Mouse (Mus musculus): ENCODE data around the gene Prkcq.

The Prkcq gene

DNA sequence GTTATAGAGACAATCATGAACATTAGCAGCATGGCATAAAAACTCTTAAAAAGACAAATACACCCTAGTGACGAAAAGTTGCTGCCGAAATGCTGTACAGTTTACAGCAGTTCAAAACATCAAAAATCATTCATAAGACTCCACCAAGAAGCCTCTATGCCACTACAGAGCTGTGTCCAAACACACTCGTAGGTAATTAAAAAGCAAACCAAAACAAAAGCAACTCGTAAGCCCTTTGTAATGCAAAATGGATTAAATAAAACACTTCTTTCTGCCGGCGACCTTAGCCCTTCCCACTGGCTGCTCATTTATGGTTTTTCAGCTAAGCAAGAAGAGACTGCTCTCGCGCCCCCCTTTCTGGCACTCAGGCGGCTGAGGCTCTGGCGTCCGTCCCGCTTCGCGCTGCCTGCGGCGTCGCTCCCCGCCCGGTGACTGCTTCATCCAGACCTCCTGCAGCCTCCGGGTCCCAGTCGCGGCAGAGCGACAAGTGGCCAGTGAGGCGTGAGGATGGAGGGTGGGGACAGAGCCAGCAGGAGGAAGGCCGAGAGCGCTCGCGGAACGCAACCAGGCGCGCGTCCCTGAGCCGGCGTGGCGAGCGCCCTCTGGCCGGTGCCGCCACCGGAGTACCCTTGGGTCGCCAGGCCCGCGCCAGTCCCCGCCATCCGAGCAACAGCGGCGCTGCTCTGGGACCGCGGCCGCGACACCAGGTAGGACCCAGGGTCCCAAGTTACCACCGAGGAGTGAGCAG is at the start of gene Prkcq:
Prkcq (plus strand) TSS at position 355 of the 748 bp plus-strand sequence.
- DNase-seq (ENCODE audit: low spot score) = peak; percentile 61

DNA sequence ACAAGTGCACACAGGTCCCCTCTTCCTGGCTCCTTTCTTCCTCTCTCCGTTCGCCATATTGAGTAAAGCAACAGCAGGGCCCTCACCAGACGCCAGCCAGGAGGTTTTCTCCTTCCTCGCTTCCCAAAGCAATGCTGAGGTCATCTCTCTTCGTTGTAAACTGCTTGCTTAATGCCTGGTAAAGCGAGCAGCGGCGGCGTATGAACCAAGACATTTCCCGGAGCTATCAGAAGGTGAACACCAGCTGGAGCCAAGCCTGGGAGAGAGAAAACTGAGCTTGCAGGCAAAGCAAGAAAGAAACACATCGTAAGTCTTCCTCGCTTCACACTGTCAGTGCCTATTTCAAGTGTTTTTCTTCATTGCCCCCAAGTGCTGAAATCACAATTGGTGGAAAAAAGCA is 41.0 kb upstream of the Prkcq start:
- no peak for DNase-seq (ENCODE audit: low spot score)

DNA sequence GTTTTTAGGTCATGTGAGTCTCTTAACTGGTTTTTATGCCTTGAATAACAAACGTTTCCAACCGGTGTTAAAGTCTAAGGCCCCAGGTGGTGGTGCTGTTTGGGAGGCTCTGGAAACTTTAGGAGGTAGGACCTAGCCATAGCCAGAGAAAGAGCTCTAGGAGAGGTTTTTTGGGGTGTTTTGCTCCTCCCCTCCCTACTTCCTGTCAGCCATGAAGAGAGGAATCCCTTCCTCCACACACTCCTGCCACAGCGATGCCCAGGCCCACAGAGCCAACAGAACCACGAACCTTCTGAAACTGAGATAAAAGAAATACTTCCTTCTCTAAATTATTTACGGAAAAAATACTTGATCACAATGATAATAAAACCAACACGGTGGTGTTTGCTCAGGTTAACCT is 36.2 kb upstream of the Prkcq start:
- DNase-seq (ENCODE audit: low spot score) = no peak

DNA sequence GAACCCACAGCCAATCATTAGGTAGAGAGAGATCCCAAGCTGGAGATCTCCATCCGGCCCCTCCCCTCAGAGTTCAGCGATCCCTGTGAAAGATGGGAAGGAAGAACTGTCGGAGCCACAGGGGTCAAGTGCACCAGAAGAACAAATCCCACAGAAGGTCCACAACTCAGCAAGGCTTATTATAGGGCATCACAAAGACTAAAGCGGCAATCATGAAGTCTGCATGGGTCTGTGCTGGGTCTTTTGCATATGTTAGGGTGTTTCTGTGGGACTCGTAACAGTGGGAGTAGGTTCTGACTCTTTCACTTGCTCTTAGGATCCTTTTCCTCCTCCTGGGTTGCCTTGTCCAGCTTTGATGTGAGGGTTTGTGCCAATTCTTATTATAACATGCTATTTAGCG is 33.8 kb upstream of the Prkcq start:
- no peak for DNase-seq (ENCODE audit: low spot score)

DNA sequence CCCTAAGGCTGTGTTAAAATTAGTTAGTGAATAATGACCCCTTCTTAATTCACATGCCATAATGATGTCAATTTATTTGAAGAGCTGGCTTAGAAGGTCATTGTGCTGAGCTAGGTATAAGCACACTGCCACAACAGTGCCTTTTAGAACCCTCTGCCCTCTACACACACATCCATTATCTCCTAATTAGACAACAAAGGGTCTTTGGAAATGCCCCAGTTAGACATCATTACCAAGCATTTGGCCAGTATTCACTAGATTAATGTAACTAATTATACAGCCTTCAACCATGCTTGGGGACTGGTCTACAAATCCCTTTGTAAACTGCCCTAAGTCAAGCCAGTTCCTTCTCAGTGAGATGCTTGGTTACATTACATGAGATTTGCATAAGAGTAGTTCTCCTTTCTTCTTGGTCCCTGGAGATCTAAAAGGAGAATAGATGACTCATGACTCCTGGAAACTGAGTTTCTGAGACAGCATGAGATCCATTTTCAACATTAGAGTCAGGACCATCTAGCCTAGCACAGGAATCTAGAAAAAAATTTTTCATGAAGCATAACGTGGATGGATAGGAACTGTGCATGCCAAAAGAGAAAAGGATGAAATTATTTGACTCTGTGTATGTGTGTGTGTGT is 32.3 kb upstream of the Prkcq start:
- DNase-seq (ENCODE audit: low spot score) = no peak

DNA sequence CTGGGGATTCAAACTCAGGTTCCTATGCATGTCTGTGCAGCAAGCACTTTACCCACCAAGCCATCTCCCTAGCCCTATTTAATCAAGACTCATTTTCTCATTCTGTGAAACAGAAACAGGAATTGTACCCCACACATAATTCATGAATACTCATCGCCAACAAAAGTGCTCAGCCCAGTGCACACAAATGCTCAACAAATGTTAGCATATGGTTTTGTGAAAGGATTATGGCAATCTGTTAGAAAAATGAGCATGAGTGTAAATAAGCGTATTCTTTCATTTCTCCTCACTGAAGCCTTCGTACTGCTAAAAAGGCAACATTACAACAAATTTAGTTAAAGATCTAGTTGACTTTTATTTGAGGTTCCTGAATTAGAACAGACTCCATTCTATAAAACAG is 31.5 kb upstream of the Prkcq start:
- no peak for DNase-seq (ENCODE audit: low spot score)

GRCm38 (mm10) chr2:11149091-11149490 is 22.8 kb upstream of the Prkcq start:
- no peak for DNase-seq (ENCODE audit: low spot score)

GRCm38 (mm10) chr2:11150975-11151374 is 20.9 kb upstream of the Prkcq start:
- DNase-seq (ENCODE audit: low spot score) = no peak

- no peak for DNase-seq (ENCODE audit: low spot score)
Measured at GRCm38 (mm10) chr2:11151655-11152323, 20.1 kb upstream of the Prkcq start.

DNA sequence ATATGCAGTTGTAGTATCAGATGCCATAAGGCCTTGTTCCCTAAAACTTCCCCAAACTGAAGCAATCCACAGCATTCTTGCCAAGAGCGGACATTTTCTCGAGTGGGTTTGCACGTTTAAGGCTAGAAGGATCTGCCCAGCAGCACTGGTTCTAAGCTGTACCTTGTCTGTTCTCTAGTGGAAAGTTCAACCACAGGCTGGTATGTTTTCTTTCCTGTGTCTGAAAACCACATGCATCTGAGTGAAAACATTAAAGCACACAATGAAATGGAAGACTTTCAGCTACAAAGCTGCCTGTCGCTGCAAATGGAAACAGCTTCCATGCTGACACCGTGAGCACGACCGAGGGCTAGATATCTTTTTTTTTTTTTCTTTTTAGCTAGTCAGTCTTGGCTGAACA is 12.3 kb upstream of the Prkcq start:
- DNase-seq (ENCODE audit: low spot score) = no peak

DNA sequence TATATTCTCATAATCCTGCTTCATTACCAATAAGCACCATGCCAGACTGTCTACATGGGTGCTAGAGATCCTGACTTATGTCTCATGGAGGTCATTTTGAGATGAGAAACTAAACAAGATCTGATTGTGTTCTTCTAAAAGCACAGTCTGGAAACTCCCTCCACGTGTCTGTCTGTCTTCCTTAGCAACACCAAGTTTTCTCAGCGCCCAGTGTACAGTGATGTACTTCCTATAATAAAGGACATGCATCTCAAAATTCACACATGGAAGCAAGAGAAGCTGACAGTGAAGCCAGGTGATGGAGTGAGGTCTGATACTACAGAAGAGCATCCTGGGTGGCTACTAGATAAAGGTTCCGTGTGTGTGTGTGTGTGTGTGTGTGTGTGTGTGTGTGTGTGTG is 11.2 kb upstream of the Prkcq start:
- DNase-seq (ENCODE audit: low spot score) = no peak

DNA sequence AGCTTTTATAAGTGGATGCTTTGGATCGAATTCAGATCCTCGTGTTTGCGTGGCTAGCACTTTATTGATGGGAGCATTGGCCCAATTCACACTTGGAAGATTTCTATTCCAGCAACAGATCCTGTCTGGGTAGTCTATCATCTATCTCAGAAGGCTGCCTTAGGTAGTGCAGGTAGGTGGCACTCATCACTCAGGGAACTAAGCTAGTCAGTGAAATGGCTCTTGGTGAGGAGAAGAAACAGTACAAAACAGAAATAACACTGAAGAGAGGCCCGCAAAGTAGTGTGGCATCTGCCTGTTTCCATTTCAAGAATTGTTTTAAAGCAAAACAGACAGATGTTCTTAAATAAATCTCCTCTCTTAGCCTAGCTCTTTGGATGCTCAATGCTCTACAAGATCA is 10.6 kb upstream of the Prkcq start:
- no peak for DNase-seq (ENCODE audit: low spot score)

DNA sequence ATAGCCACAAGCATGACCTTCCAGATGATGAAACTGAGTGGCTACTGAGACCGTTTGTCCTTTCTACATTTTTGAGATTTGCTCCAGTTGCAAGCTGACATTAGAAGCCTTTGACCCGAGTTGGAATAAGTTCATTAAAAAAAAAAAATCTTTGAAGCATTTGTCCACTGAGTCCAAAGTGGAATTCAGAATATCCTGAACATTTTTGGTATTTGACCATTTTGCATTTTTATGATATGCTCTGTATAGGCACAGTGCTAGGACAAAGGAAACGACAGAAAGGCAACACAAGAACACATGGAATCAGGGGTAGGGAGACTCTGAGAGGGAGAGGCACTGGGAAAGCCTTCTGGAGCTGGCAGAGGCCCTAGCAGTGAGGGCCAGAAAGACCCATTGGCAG is 9.2 kb upstream of the Prkcq start:
- DNase-seq (ENCODE audit: low spot score) = no peak

GRCm38 (mm10) chr2:11164170-11164569 is 7.7 kb upstream of the Prkcq start:
- DNase-seq (ENCODE audit: low spot score) = no peak

- no peak for DNase-seq (ENCODE audit: low spot score)
Measured at GRCm38 (mm10) chr2:11169721-11170335, 2.1 kb upstream of the Prkcq start.

DNA sequence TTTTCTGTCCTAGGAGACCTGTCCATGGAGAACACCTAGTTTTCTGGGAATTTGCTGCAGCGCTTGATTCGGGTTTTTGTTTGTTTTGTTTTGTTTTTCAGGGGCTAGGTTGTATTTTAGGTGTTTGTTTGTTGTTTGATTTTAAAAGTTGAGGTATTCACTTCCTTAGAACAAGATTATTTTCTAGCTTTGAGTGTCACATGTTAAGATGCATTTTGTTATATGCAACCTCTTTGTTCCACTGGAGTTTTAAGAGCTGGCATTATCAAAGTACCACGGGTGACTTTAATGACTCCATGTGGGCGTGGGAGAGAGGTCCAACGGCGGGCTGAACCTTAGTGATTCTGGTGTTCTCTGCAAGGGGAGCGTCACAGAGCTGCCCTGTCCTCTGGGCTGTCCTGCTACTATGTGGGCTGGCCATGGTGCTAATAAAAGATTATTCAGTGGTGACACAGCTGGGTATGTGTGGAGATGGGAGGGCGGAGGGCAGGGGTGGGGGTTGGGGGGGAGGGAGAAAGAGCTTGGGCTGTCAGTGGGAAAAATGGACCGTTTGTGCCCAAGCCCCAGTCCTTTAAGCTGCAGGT is 1.0 kb downstream of the Prkcq start:
- no peak for DNase-seq (ENCODE audit: low spot score)

DNA sequence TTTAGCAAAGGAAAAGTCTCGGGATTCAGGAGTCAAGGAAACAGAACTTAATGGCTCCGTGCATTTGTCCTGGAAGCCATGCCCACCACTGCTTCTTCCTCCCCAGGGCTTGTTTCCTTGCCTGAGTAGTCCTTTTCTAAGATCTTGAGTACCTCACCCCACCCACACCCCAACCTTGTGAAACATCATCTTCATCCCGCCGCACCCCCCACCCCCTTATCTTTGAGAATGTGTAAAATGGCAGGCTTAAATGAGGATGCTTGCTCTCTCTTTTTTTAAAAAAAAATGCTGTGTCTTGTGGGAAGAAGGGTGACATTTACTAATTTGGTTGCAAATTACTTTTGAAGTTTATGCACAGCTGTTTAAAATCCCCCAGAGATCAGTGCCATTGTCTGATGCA is 1.6 kb downstream of the Prkcq start:
- no peak for DNase-seq (ENCODE audit: low spot score)

GRCm38 (mm10) chr2:11174101-11174500 is 2.2 kb downstream of the Prkcq start:
- no peak for DNase-seq (ENCODE audit: low spot score)

DNA sequence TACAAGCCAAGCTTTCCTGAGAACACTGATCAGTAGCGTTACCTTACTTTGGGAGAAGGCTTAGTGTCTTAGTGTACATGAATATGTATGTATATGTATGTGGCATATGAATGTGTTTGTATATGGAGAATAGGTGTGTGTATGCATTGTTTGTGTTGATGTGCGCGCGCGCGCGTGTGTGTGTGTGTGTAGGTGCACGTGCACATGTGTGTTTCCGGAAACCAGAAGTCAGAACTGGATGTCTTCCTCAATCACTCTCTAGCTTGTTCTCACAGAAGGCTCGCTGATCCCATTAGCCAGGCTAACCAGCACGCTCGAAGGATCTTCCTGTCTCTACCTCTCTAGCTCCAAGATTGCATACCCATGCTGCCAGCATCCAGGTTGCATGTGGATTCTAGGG is 6.0 kb downstream of the Prkcq start:
- no peak for DNase-seq (ENCODE audit: low spot score)

DNA sequence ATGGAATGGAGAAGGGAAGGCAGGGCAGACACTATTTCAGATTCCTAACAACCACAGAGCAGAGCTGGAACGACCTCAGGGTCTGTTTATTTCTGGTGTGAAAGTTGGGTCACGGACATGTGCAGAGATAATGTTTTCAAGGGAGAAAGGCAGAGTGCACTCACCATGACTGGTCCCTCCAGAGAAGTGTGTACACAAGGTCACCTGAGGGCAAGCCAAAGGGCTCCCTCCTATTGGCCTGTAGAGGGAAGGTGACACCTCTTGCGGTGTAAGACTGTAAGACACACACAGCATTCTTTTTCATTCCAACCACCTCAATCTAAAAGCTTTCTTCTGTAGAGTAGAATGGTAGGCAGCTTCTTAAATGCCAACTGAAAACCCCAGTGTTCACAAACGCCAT is 9.6 kb downstream of the Prkcq start:
- no peak for DNase-seq (ENCODE audit: low spot score)

- no peak for DNase-seq (ENCODE audit: low spot score)
Measured at GRCm38 (mm10) chr2:11182096-11182495, 10.2 kb downstream of the Prkcq start.

GRCm38 (mm10) chr2:11183991-11184390 is 12.1 kb downstream of the Prkcq start:
- DNase-seq (ENCODE audit: low spot score) = no peak

DNA sequence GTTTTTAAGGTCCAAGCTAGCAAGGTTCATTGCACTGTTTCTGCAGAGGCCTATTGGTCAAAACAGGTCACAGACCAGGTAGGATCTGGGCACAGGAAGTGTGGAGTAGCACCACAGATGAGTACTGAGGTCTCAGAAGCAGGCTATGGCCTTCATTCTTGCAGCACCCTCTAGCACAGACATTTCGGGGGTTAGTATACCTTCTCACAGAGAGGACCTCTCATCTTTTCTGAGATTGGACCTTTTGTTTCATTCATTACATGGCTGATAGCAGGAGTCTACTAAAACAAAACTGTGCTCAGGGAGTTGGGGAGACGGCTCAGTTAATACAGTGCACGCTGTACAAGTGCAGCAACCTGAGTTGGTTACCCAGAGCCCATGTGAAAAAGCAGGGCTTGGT is 14.7 kb downstream of the Prkcq start:
- no peak for DNase-seq (ENCODE audit: low spot score)
